Mouse (Mus musculus): Measurements from ENCODE around the gene Itsn1. TPM values are rescaled to one million over a fixed set of nuclear protein-coding genes. Genes with fewer than 3 reads are reported as not detected.
A peak's percentile ranks its signal among the peaks of the same experiment; 100 is the strongest.

The Itsn1 gene
- total RNA-seq, 2 experiments from 2014 or later, result 31.7 to 52.0 TPM

- no peak for DNase-seq
These were observed 217.2 kb downstream of the Itsn1 start for GRCm38 (mm10) chr16:91946261-91946660.

GRCm38 (mm10) chr16:91947093-91947492, 218.0 kb downstream of the Itsn1 start:
- DNase-seq, result no peak

GRCm38 (mm10) chr16:91953967-91954366, 224.9 kb downstream of the Itsn1 start:
- no peak for DNase-seq

- DNase-seq, result no peak
These were observed 225.7 kb downstream of the Itsn1 start for GRCm38 (mm10) chr16:91954766-91955165.

- peak; percentile 73 for DNase-seq
These were observed 233.3 kb downstream of the Itsn1 start for GRCm38 (mm10) chr16:91962204-91962893.

- no peak for DNase-seq
These were observed 233.9 kb downstream of the Itsn1 start for GRCm38 (mm10) chr16:91962894-91963555.

- no peak for DNase-seq
These were observed 234.4 kb downstream of the Itsn1 start for GRCm38 (mm10) chr16:91963556-91963900.

GRCm38 (mm10) chr16:91964308-91965178, 235.5 kb downstream of the Itsn1 start:
- DNase-seq, result no peak

- DNase-seq, result no peak
These were observed 239.6 kb downstream of the Itsn1 start for GRCm38 (mm10) chr16:91968725-91969124.

GRCm38 (mm10) chr16:91969516-91970031, 240.5 kb downstream of the Itsn1 start:
- DNase-seq, result no peak

Small RNA genes within 50 kb of the gene (microRNA-seq; reads per million reads assigned to microRNA genes)
- not detected for gene Gm27773

Other genes with a start within 250 kb of the Itsn1 start
- gene Ifnar1, start 244.0 kb upstream of the Itsn1 start, total RNA-seq (2021), result 10 to 100 TPM; 71.2 to 85.3 TPM
- 10 to 100 TPM; 27.5 to 31.9 TPM for gene Ifngr2, start 182.2 kb upstream of the Itsn1 start, total RNA-seq (2021)
- gene Tmem50b, start 131.5 kb upstream of the Itsn1 start, total RNA-seq (2021), result 10 to 100 TPM; 33.8 to 38.3 TPM
- 10 to 100 TPM; 10.9 to 15.4 TPM for gene Dnajc28, start 110.3 kb upstream of the Itsn1 start, total RNA-seq (2021)
- 10 to 100 TPM; 93.3 to 94.2 TPM for gene Gart, start 82.3 kb upstream of the Itsn1 start, total RNA-seq (2021)
- gene Son, start 81.8 kb upstream of the Itsn1 start, total RNA-seq (2021), result 100 to 1,000 TPM; 169 to 238 TPM
- 10 to 100 TPM in 1 of 2 experiments, 1 to 10 TPM in 1; 8.4 to 11.6 TPM for gene Donson, start 40.5 kb upstream of the Itsn1 start, total RNA-seq (2021)
- 10 to 100 TPM; 35.0 to 47.0 TPM for gene Cryzl1, start 306 bp upstream of the Itsn1 start, total RNA-seq (2021)

Data from adrenal gland, postnatal 10 days (tissue).